Mouse (Mus musculus): ENCODE measurements around the gene Iqck.

The Iqck gene

DNA sequence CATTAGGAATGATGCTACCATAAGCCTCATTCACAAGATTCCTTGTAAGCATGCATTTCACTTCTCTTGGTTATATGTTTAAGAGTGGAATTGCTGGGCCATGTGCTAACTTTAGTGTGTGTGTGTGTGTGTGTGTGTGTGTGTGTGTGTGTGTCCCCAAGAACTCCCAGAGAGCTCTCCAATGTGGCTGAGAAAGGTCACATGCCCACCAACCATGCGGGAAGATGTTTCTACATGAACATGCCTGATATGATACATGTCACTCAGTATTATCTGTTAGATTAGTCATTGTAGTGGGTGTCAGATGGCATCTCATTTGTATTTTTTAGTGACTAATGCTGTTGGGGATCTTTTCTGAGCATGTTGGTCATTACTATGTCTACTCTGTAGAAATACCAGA, 99.4 kb downstream of the Iqck start:
- no peak for DNase-seq

DNA sequence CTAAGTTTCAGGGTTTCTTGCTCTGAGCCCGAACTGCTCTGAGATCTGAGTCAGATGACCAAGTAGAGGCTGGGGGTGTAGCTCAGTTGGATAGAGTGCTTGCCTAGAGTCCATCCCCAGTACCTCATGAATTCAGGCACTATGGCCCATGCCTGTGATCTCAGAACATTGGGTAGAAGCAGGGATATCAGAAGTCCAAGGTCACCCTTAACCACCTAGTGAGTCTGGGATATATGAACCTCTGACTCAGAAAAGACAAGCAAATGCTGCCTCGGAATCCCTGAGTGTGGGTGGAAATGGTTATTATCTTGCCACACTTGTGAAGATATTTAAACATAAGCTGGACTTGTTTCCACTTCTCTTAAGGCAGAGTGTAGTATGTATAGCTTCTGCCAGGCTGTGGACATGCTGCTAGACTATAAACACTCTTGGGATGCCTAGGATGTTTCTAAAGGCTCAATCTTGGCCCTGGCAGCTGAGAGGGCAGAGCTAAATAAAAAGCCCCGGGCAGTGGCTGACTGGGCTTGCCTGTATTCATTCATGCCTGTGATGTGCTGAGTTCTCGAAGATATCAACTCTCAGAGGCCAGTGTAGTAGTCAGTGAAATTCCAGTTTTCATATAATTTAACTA, 101.2 kb downstream of the Iqck start:
- no peak for DNase-seq

DNA sequence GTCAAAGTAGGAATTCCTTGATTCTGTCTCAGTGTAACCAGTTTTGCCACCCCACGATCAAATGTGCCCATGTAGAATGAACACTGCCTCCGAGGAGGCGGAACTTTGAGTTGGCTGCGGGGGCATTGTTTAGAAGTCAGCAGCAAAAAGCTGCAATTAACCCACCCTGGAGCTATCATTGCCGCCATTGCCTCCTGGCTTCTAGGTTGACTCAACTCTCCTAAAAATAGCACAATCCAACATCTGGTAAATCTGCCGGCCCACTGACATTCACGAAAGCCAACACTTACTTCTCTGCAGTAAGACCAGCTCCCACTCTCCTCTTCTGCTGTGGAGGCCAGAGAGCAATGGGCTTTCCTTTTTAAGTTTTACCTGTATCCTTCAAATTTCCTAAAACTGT, 103.7 kb downstream of the Iqck start:
- no peak for DNase-seq

DNA sequence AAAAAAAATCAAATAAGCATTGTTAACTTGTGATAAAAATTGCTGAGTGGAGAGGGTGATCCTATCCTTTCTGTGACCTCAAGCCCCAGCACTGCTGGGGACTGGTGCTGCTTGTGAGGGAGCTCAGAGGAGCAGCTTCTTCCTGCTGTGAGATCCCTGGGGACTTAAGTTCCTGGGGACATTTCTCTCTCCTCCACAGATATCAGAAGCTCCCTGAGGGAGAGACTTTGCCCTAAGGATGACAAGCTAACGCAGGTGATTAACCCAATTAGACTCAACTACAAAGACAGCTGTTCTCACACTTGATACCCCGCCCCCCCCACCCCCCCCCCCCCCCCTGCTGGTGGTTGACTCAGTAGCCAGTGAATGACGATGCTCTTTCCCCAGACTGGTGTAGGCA, 109.2 kb downstream of the Iqck start:
- no peak for DNase-seq

DNA sequence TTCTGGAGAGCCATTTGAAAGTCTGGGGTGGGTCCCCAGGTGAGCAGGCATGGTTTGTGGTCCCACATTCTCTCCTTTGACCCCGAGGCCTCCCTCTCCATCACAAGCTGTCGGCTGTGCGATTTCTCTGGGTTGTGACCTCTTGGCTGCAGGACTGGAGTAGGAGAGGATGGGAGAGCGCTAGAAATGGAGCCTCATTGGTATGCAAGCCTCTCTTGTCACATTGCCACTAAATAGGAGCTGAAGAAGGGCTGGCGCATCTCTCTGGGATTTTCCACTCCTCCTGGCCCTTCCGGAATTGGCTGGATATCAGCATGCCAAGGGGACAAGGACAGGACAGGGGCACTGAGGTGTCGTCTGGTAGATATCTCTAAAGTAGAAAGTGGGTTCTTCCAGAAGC, 109.6 kb downstream of the Iqck start:
- DNase-seq: no peak

DNA sequence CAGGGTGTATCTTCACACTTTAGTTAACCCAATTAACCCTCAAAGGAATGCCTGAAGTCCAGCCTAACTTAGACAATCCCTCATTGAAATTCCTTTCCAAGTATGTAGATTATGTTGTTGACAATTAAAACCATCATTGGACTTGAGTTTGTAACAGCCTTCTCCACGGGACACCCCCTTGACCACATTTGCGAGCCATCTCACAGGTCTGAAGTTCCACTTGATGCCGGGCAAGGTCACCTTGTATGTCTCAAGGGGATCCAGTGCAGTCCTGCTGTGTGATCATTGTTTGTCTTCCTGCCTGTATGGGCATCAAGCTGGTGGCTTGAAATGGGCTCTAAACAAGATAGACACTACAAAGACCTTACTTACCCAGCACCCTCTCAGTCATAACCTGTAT, 113.3 kb downstream of the Iqck start:
- DNase-seq: no peak

DNA sequence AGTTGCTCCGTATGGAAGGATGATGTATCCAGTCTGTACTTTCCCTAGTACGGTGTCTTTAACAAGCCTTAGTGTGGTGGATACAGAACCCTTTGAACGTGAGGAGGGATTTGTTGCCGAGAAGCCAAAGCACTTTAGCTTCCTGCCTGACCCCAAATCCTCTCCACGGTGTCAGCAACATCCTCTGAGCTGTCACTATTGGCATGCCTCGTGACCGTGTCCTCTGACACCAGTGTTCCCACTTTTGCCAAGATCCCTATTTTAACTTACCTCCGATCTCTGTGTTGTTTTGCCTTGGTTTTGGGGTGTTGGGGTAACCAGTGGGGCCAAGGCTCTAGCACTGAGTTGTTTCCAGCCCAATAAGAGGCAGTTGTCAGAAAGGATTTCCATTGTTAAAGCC, 115.9 kb downstream of the Iqck start:
- no peak for DNase-seq

DNA sequence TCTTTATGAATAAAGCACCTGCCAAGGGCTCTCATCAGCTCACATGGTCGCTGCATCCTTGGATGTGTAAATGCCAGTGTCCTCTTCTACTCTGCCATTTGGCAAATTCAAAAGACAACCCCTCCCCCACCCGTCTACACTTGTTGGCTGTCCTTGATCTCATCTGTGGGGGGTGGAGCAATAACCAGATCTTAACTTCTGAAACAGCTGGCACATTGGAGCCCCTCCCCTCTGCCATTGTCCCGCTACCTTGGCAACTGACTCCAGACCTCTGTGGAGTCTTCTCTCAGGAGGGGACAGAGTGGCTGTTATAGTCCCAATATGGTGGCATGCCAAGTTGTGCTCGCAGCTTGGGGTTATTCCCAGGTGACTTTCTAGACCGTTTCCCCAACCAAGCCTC, 116.8 kb downstream of the Iqck start:
- DNase-seq: no peak

DNA sequence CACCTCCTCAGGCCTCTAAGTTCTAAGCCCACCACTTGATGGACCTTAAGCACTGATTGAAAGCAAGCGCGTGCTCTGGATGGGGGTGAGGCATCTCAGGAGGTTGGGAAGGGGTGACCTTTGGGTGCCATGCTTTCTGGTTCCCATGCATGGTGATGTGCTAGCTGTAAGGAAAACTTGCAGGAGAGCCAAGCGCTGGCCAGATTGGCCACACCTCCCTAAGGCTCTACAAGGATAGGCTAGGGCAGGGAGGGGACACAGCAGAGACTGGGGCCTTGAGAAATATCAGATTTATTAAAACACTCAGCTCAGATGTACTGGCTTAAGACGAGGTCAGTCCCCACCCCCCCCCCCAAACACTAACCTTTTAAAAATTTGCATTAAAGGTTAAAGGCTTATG, 117.8 kb downstream of the Iqck start:
- DNase-seq: no peak

DNA sequence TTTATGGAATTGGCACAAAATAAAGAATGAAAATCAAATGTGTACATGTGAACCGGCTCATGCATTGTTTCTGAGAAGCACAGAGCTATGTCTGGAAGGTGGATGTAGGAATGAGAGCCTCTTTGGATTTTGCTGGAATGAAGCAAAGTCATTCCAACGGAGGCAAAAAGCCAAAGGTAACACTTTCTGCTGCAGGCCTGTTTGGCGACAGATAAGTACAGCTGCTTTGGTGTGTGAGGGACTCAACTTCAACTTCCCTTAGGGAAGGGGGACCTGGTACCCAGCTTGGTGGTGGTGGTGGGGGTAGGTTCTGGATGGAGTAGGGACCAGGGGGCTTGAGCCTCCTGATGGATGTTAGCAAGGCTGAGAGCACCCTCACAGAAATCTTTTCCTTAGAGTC, 120.3 kb downstream of the Iqck start:
- no peak for DNase-seq

DNA sequence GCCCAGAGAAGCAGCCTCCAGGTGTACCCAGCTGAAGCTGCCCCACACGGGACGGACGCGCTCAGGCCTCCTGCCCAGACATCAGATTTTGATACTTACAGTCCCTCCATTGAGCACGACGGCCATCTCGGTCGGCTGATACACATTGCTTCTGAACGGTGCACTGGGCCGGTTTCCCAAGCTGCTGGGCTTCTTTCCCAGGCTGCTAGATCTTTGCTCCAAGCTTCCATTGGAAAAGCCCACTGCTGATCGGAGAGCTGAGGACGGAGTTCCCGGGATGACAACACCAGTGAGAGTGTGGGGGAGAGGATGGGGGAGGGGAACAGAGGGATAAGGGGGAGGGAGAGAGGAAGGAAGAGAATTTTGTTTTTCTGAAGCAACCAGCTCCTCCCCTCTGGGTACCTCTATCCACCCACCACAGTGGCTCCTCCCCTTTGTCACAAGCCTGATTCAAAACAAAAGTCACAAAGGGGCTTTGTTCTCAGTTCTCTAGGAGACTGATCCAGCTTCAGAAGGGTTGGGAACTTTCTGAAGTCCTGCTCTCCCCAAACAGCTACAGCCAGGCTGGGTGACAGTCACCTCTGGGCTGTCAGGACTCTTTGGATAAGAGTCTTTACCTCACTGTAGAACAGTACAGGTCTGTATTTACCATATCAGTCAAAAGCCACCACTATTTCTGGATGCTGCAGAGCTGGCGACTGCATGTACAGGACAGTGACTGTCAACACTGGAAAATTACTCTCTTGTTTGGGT, 121.0 kb downstream of the Iqck start:
- peak; percentile 30 for DNase-seq

DNA sequence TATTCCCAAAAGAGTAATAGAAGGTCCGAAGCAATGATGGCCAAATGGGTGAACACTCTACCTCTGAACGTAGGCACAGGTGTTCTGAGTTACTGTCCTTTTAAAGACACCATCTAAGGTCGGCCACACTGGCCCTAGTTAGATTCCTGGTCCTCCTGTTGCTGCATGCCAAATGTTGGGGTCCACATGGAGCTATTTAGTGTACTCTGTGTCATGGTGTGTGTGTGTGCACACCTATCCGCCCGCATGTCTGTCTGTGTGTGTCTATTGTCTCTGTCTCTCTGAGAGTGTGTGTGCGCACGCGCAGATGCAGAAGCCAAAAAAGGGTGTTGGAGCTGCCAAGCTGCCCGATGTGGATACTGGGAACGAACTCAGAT, 121.6 kb downstream of the Iqck start:
- DNase-seq: no peak

DNA sequence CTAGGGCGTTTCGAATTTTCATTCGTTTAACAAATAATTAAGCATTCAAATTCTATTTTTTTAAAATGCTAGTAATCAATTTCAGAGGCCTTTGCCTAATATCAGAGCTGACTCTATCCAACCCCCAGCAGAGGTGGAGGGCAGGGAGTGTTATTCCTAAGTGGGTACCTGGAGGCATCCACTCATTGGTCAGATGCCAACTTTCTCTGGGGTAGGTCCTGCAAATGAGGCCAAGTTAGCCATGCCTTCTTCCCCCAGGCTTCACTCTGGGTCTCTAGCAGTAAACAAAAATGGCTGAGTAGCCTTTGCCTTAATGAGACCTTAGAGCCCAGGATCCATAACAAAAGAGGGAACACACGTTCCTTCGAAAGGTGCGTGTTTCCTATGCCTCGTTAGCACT, 123.6 kb downstream of the Iqck start:
- no peak for DNase-seq

DNA sequence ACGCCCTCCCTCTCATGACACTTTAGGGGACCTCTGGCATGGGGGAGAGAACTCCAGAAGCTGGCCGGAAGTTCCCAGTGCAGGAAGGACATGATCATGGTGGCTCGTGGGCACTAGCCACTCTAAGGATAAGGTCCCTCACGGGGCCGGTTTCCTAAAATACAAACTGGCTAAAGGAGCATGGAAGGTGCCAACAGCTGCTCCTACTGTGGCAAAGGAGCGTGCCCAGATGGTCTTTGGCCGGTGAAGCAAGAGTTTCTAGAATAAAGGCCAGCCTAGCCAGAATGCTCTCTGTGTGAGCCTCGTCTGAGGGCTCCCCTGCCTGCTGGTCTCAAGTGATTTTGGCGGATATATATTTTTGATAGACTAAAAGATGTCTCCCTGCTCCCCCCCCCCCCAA, 124.2 kb downstream of the Iqck start:
- no peak for DNase-seq

DNA sequence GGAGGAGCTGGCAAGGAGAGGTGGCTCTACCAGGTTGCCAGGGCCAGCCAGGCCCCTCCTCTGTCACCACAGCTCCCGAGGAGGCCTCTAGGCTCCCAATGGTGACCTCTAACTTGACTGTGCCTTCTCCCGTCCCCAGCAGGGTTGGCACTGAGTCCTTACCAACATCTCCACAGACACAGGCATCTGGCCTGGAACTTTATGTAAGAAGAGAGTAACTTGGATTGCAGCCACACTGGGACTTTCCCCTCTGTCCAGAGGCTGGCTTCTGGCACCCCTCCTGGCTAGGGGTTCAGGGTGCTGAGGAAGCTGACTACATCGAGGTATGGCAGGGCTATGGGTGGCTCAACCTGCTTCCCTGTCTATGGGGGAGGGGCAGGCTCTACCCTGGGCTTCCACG, 125.8 kb downstream of the Iqck start:
- DNase-seq: peak; percentile 43

DNA sequence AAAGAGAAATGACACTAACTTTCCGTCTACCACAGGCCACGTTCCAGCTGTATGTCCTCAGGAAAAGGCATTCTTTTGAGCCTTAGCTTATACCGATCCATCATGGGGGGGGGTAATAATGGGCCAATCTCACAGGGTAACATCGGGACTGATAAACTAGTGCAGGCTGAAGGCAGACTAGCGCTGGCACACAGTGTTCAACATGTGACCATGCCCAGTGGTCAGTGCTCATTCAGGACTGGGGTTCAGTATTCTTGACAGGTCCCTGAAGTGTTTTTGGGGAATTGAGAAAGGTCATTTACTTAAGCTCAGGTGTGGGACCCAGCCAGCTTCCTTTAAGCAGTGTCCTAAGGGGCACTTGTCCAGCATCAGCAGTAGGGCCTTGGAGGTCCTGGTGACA, 126.3 kb downstream of the Iqck start:
- no peak for DNase-seq

DNA sequence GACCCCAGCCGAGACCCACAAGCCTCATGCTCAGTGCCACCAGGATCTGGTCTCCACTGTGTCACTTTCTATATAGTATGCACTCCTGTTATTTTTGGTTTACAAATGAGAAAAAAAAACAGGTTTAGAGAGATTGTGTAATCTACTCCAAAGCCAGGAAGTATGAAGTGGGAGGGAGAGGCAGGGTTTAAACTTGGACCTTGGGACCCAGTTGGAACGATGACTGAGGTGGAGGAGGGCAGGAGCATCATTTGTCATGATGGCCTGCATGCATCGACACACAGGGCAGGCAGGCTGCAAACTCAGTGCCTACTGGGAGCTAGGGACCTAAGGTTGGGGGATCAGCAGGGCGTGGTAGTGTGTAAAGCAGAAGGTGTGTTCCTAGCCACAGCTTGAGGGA, 127.0 kb downstream of the Iqck start:
- DNase-seq: no peak

DNA sequence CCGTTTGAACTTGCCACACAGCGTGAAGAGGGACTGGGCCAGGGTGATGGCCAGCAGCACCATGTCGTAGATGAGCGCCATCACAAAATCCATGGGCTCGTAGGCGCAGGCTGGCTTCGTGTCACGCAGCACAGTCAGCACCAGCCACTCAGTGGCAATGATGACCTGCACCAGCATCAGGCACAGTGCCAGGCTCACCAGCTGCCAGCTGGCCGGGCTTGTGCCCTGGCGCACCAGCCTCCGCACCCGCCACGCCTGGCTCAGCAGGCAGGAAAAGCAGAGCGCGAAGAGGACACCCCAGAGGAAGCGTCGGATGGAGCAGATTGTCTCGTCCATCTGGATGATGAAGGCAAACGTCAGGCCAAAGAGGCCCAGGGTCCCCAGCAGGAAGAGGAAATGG, 128.4 kb downstream of the Iqck start:
- DNase-seq: peak; percentile 40

DNA sequence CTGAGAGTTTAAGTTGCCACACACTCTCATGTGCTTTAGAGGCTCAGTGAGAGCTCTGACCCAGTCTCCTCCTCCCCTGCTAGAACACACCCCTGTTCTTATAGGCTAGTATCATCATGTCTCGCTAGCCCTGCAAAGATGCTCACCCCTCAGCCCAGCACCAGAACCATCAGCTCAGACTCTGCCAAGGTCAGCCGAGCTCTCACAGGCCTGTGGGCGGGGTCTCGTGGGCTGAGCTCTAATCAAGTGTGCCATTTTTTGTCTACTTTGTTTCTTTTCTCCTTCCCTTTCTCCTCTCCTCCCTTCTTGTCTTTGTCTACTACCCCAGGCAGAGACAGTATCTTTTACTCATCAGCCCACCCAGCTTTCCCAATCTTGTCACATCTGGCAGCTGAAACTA, 130.2 kb downstream of the Iqck start:
- DNase-seq: no peak

DNA sequence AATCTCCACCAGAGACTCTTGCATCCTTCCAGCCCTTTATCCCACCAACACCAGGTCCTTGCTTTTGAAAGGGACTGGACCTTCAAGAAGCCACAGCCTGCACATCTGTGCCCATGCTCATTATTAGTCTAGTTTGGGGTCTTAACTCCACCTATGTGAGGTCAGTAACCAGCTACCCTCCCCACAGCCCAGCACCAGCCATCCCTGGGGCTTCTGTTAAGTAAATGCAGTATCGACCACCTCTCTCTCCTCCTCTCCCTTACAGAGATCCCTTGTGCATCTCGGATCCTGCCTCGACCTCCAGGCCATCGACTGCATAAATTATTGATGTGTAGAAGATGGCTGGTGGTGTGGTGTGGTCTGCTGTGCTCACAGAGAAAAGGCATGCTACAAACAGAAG, 130.8 kb downstream of the Iqck start:
- DNase-seq: no peak

DNA sequence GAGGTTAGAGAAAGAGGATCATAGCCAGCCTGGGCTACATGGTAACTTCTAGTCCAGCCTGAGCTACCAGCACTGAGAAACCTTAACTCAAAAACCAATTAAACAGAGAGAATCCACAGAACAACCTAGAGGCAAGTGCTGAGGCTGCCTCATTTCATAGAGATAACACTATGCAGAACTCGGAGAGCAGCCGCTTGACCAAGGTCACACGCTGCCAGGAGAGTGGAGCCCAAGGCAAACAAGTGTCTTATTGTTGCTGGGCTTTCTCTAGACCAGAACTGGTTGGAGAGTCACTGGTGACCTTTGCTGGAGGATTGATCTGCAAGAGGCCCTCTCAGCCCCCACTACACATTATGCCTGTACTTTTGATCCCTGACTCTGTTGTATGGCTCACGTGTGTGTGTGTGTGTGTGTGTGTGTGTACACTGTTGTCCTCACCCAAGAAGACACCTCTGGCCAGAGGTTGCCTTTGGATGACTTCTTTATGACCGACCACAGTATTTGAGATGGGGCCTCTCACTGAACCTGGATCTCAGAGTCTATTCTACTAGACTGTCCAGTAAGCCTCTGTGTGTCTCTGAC, 133.8 kb downstream of the Iqck start:
- DNase-seq: no peak

DNA sequence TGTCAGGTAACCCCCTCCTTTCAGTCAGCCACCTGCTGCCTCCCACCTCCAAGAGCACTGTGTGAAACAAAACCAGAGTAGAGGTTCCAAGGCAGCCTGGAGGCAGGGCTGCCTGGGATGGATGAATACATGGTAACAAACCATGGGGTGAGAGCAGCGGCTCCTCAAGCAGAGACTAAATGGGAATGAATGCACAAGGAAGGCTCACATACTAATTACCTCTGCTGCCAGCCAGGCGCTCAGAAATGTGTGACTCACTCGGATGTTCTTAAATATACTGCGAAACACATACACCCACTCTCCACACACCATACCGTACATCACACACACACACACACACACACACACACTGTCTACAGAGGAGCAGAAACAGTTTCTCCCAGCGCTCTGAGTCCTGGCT, 134.7 kb downstream of the Iqck start:
- no peak for DNase-seq

DNA sequence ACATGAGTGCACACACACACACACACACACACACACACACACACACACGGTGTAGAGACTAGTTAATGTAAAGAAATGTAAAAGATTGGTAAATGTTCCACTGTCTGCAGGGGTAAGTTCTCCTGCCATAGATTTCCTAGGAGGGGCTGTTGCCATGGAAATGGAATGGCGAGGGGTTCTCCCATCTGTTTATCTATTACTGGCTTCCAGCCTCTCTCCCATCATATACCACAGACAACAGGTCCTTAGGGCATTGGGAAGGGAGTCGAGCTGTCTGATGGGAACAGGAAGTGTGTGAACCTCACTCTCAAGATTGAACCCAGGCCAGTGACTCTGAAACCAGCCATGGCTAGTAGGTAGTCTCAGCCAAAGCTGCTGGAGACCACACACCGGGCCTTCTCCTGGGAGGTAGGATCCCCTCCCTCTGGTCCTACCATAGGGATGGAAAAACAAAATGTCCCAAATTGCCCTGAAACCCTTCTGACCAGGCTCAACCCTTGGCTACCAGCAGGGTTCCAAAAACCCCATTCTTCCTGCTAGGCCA, 135.9 kb downstream of the Iqck start:
- DNase-seq: no peak

DNA sequence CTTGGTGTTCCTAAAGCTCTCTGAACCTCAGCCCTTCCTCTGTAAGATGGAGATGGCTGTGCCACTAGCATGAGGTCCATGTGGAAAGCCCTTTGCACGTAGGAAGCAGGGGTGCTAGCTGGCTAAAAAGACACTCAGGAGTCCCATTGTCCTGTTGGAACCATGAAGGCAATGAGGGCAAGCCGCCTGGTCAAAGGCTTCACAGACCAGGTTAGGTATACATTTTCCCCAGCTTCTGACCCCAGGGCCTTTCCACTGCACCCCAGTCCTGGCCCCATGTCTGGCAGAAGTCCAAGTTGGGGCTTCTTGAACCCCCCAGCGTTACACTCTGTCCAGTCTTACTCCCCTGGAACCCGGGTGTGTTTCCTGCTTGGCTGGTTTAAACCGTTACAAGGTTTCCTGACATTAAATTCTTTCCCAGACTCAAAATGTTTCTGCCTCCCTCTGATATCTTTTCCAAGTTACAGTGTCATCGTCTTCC, 136.6 kb downstream of the Iqck start:
- DNase-seq: no peak
